Mouse (Mus musculus): ENCODE results near the gene Gm47289. TPM values are rescaled to one million over a fixed set of nuclear protein-coding genes. Genes with fewer than 3 reads are reported as not detected.

Gene Gm47289
- not detected in 2 replicates for polyA plus RNA-seq (2015; fragmentation: Nextera tagmentation; extraction: Ambion mirVana)

DNA sequence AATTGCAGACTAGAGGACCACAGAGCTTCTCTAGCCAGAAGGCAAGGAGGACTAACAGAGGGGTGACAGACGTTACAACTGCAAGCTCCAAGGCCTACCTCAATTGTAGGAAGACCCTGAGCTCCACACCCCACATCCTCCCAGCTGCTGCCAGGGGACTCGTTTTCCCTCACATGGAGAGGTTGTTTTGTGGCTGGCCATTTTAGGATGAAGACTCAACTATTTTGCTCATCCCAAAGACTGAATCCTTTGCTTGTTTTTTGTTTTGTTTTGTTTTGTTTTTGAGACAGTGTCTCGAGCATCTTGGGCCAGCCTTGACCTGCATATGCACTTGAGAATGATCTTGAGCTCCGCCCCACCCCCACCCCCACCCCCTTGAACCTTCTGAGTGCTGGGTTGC lies at the start of gene Gm47289:
Gene Gm47289 (plus strand): TSS at position 301 of the 400 bp plus-strand sequence.
- Histone ChIP-seq H3K36me3 (ENCODE audit: control insufficient read depth, insufficient read depth, low read length) (no peaks in the 10 kb centered on the region), H3K4me3 (ENCODE audit: low read length) (no peak within 1 kb of the TSS), H3K4me1 (replicated peaks; ENCODE audit: control insufficient read depth, insufficient read depth, low read length) (no peaks in the 10 kb centered on the region), H3K9ac (ENCODE audit: low read length) (no peak within 1 kb of the TSS), H3K27me3 (ENCODE audit: control insufficient read depth, insufficient read depth, low read depth, low read length) (peaks cover 14% of the 10 kb centered on the region), H3K4me2 (ENCODE audit: low read depth, low read length) (no peak within 1 kb of the TSS), H3K9me3 (ENCODE audit: control insufficient read depth, low read length) (no peaks in the 10 kb centered on the region), H3K27ac (ENCODE audit: low read length) (no peak within 1 kb of the TSS)
- 32% methylated on average over 4 of the region's 4 CpGs for WGBS
- no peak for ATAC-seq (ENCODE audit: low read depth)

DNA sequence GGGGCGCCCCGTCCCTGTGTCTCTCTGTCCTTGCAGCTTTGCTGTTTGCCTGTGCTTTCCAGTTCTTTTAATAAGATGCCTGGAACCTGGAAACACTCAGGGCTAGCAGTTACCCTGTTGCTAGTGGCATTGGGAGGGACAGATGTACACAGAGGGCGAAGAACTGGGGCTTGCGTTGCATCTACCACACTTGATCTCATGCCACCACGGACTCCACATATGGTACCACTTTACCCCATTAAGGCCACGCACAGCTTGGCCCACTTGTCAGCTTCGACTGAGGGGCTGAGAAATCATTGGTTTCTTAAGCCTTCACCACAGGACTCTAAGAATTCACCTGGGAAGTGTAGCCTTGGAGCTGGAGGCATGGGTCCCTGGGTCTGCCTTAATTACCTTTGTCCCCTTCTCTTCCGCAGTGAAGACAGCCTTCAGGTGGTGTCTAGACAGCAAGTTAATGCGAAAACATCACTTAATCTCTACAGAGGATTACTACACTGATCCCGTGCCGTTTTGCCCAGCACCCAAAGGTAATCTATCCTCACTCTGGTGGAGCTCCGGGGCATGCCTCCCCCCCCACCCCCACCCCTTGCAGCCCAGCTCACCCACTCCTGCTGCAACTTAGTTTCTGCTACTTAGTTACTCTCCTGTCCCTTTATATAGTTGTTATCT lies 49.1 kb upstream of the Gm47289 start:
- WGBS: 50% methylated on average over 12 of the region's 12 CpGs
- Histone ChIP-seq H3K36me3 (ENCODE audit: control insufficient read depth, insufficient read depth, low read length) (no peaks in the 10 kb centered on the region), H3K9ac (ENCODE audit: low read length) (no peak overlapping the region), H3K27ac (ENCODE audit: low read length) (no peak overlapping the region), H3K4me1 (replicated peaks; ENCODE audit: control insufficient read depth, insufficient read depth, low read length) (peaks cover 2% of the 10 kb centered on the region; the same call in 1 of the 2 replicates), H3K27me3 (ENCODE audit: control insufficient read depth, insufficient read depth, low read depth, low read length) (no peaks in the 10 kb centered on the region), H3K9me3 (ENCODE audit: control insufficient read depth, low read length) (no peaks in the 10 kb centered on the region), H3K4me3 (ENCODE audit: low read length) (no peak overlapping the region), H3K4me2 (ENCODE audit: low read depth, low read length) (no peak overlapping the region)
- ATAC-seq (ENCODE audit: low read depth): no peak

DNA sequence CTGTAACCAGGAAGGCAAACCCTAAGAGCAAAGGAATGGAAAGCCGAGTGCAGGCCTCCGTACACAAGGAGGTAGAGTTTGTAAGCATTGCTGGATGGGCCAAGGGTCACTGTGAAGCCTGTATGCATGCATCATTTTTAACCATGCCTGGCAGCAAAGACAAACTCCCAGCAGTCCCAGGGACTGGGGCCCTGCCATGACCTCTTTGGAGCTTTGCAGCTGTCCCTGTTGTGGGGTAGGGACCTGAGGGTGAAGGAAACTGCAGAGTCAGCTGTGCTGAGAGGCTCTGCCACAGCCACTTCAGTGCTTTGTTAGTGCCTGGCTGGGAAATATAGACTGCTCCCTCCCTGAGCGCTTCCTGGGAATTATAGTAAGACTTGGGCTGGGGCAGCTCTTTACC lies 48.3 kb upstream of the Gm47289 start:
- WGBS: 30% methylated on average over 3 of the region's 3 CpGs
- Histone ChIP-seq H3K4me2 (ENCODE audit: low read depth, low read length) (no peak overlapping the region), H3K27me3 (ENCODE audit: control insufficient read depth, insufficient read depth, low read depth, low read length) (no peaks in the 10 kb centered on the region), H3K4me3 (ENCODE audit: low read length) (no peak overlapping the region), H3K36me3 (ENCODE audit: control insufficient read depth, insufficient read depth, low read length) (no peaks in the 10 kb centered on the region), H3K4me1 (replicated peaks; ENCODE audit: control insufficient read depth, insufficient read depth, low read length) (peaks cover 2% of the 10 kb centered on the region; the same call in 1 of the 2 replicates), H3K9me3 (ENCODE audit: control insufficient read depth, low read length) (no peaks in the 10 kb centered on the region), H3K9ac (ENCODE audit: low read length) (no peak overlapping the region), H3K27ac (ENCODE audit: low read length) (no peak overlapping the region)
- no peak for ATAC-seq (ENCODE audit: low read depth)

DNA sequence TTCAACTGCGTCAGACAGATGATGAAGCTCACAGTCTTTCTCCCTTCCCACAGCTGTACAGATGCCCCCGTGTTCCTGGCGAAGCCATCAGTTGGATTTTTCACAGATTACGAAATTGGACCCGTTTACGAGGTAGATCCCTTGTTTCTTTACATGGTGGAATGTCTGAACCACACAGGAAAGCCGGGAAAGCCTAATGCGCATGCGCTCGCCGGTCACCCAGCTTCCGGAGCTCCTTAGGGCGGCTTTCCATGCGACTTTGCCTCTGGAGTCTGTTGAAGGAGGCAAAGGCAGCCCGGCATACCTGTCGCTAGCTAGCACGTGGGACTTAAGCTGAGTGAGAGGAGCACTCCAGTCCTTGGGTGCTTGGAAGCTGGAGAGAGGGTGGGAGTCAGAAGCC lies 44.0 kb upstream of the Gm47289 start:
- Histone ChIP-seq H3K4me1 (replicated peaks; ENCODE audit: control insufficient read depth, insufficient read depth, low read length) (peaks cover 2% of the 10 kb centered on the region; the same call in 1 of the 2 replicates), H3K27me3 (ENCODE audit: control insufficient read depth, insufficient read depth, low read depth, low read length) (no peaks in the 10 kb centered on the region), H3K27ac (ENCODE audit: low read length) (no peak overlapping the region), H3K4me3 (ENCODE audit: low read length) (no peak overlapping the region), H3K9ac (ENCODE audit: low read length) (no peak overlapping the region), H3K4me2 (ENCODE audit: low read depth, low read length) (no peak overlapping the region), H3K9me3 (ENCODE audit: control insufficient read depth, low read length) (no peaks in the 10 kb centered on the region), H3K36me3 (ENCODE audit: control insufficient read depth, insufficient read depth, low read length) (no peaks in the 10 kb centered on the region)
- ATAC-seq (ENCODE audit: low read depth): no peak
- 77% methylated on average over 17 of the region's 17 CpGs for WGBS

DNA sequence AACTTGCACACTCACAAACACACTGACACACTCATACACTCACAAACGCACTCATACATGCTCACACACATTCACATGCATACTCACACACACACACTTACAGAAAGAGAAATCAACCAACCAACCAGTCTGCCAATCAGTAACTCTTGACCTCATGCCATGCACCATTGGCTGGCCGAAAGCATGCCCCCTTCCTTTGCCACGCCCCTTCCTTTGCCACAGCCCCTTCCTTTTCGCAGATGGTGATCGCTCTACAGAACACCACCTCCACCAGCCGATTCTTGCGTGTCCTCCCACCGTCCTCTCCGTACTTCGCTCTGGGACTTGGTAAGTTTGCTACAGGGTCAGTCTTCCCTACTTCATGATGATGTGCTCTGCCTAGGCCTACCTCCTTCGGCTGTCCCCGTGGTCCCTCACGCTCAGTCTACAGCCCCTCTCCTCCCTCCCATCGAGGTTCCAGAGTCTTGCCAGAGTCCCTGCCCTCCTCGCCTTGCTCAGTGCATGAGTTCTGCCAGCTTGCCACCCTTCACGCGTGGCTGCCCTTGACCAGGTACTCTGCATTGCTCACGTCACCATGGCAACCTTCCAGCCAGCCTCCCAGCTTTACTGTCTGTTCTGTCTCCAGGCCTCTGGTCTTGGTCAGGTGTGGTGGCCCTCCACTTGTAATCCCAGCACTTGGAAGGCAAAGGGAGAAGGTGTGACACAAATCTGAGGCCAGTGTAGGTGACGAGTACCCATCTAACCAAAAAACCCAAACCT lies 39.4 kb upstream of the Gm47289 start:
- WGBS: 83% methylated on average over 19 of the region's 19 CpGs
- H3K9ac ChIP-seq (ENCODE audit: low read length): no peak overlapping the region

DNA sequence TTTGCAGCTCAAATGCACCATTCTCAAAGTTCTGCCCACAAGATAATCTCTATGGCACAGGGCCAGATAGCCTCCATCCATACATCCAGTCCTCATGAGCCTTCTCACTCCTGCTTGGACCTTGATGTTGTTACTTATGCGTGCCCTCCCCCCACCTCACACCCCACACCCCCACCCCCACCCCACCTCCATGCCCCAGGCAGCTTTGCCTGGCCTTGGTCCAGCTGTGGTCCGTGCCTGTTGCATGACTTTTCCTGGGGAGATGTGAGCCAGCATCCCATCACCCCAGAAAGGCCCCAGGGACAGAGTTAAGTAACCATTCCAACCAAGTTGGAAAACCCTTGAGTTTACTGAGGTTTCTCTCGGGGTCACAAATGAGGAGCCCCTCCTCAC lies 38.8 kb upstream of the Gm47289 start:
- ATAC-seq (ENCODE audit: low read depth): no peak
- H3K9me3 ChIP-seq (ENCODE audit: control insufficient read depth, low read length): no peaks in the 10 kb centered on the region
- no peak overlapping the region for H3K4me2 ChIP-seq (ENCODE audit: low read depth, low read length)
- 62% methylated on average over 3 of the region's 3 CpGs for WGBS
- H3K9ac ChIP-seq (ENCODE audit: low read length): no peak overlapping the region
- H3K4me3 ChIP-seq (ENCODE audit: low read length): no peak overlapping the region
- H3K27ac ChIP-seq (ENCODE audit: low read length): no peak overlapping the region
- H3K36me3 ChIP-seq (ENCODE audit: control insufficient read depth, insufficient read depth, low read length): no peaks in the 10 kb centered on the region
- no peaks in the 10 kb centered on the region for H3K27me3 ChIP-seq (ENCODE audit: control insufficient read depth, insufficient read depth, low read depth, low read length)
- H3K4me1 ChIP-seq (replicated peaks; ENCODE audit: control insufficient read depth, insufficient read depth, low read length): no peaks in the 10 kb centered on the region

More for the DNA sequence above, 39.4 kb upstream of the Gm47289 start:
- H3K27ac ChIP-seq (ENCODE audit: low read length): no peak overlapping the region
- no peak overlapping the region for H3K4me3 ChIP-seq (ENCODE audit: low read length)
- ATAC-seq (ENCODE audit: low read depth): no peak
- H3K4me1 ChIP-seq (replicated peaks; ENCODE audit: control insufficient read depth, insufficient read depth, low read length): no peaks in the 10 kb centered on the region
- no peaks in the 10 kb centered on the region for H3K9me3 ChIP-seq (ENCODE audit: control insufficient read depth, low read length)
- no peaks in the 10 kb centered on the region for H3K36me3 ChIP-seq (ENCODE audit: control insufficient read depth, insufficient read depth, low read length)
- no peak overlapping the region for H3K4me2 ChIP-seq (ENCODE audit: low read depth, low read length)
- H3K27me3 ChIP-seq (ENCODE audit: control insufficient read depth, insufficient read depth, low read depth, low read length): no peaks in the 10 kb centered on the region

DNA sequence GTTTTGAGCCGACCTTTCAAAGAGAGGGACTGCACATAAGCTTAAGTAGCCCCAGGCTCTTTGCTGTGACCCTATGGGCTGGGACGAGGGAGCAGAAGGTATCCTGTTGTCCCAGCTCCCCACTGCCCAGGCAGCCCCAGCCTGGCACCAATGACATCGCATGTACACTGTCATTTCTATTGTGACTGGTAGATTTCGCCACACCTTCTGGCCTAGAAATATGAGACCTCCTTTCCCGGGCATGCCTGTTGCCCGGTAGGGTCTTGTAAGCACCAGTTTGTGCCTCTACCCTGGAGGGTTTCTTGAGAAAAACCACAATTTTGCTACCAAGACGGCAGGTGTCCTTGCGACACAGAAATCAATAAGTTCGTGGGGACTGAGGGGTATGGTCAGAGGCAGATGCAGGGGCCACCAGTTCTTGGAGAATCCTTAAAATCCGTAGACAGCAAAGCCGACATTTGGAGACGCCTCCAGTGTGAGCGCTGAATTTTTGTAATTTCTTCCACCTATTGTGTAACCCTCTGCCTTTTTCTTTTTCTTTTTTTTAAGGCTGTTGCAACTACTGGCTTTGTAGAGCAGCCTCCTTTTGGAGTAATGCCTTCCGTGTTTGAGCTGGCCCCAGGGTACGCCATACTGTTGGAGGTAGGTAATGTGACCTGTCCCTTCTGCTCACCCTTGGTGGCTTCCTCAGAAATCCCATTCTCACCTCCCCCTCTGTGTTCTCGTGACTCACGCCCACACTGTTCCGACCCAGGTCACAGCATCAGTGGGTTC lies 36.2 kb upstream of the Gm47289 start:
- H3K9me3 ChIP-seq (ENCODE audit: control insufficient read depth, low read length): no peaks in the 10 kb centered on the region
- H3K4me3 ChIP-seq (ENCODE audit: low read length): no peak overlapping the region
- no peak overlapping the region for H3K27ac ChIP-seq (ENCODE audit: low read length)
- no peak overlapping the region for H3K4me2 ChIP-seq (ENCODE audit: low read depth, low read length)
- WGBS: 75% methylated on average over 18 of the region's 18 CpGs
- ATAC-seq (ENCODE audit: low read depth): no peak
- H3K36me3 ChIP-seq (ENCODE audit: control insufficient read depth, insufficient read depth, low read length): no peaks in the 10 kb centered on the region
- no peaks in the 10 kb centered on the region for H3K4me1 ChIP-seq (replicated peaks; ENCODE audit: control insufficient read depth, insufficient read depth, low read length)
- no peaks in the 10 kb centered on the region for H3K27me3 ChIP-seq (ENCODE audit: control insufficient read depth, insufficient read depth, low read depth, low read length)
- no peak overlapping the region for H3K9ac ChIP-seq (ENCODE audit: low read length)

DNA sequence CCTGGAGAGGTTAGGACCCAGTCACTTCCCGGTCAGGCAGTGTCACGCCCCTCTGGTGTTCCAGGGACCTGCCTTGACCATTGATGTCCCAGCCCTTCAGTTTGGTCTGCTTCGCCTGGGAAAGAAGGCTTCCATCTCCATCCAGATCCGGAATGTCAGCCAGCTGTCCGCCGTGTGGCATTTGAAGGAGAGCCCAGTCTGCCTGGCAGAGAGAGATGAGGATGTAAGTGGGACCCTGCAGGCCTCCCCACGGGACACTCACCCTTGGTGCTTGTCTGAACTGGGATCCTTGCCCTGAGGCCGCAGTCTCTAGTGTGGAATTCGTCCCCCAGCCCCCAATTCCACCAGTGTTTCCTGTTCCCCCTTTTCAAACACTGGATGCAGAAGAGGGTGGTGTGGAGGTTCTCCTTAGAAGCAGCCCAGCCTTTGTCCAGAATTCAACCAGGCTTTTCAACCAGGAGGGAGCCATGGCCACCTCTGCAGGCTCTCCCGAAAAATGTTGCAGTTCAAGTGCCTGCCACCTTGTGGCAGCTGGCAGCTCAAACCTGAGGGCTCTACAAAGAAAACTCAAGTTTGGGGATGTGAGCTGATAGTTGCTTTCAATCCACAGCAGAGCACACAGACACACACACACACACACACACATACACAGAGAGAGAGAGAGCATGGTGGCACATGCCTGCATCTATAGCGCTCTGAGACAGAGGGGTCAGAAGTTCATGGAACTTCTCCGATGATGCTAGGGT lies 30.4 kb upstream of the Gm47289 start:
- Histone ChIP-seq H3K36me3 (ENCODE audit: control insufficient read depth, insufficient read depth, low read length) (no peaks in the 10 kb centered on the region), H3K9ac (ENCODE audit: low read length) (no peak overlapping the region), H3K4me2 (ENCODE audit: low read depth, low read length) (no peak overlapping the region), H3K27me3 (ENCODE audit: control insufficient read depth, insufficient read depth, low read depth, low read length) (no peaks in the 10 kb centered on the region), H3K9me3 (ENCODE audit: control insufficient read depth, low read length) (no peaks in the 10 kb centered on the region), H3K27ac (ENCODE audit: low read length) (no peak overlapping the region), H3K4me1 (replicated peaks; ENCODE audit: control insufficient read depth, insufficient read depth, low read length) (no peaks in the 10 kb centered on the region), H3K4me3 (ENCODE audit: low read length) (no peak overlapping the region)
- no peak for ATAC-seq (ENCODE audit: low read depth)
- 69% methylated on average over 12 of the region's 12 CpGs for WGBS
